Mouse (Mus musculus) ES-Bruce4 (cell line): Measurements from ENCODE around the gene Mad2l2. TPM values are rescaled to one million over a fixed set of nuclear protein-coding genes. Genes with fewer than 3 reads are reported as not detected.

Experiments
- H3K27ac ChIP-seq: 2 replicates; pipeline ENCODE4 v1.5.1; 2012; ENCODE audit warnings: low read length, inconsistent platforms; ENCODE audit not compliant: insufficient read depth
- H3K27me3 ChIP-seq: 2 replicates; pipeline ENCODE4 v1.6.1; 2012; ENCODE audit warnings: mild to moderate bottlenecking, low read length, inconsistent platforms; ENCODE audit not compliant: control insufficient read depth, poor library complexity, insufficient read depth, severe bottlenecking
- H3K36me3 ChIP-seq: 2 replicates; pipeline ENCODE4 v1.6.1; 2012; ENCODE audit warnings: inconsistent platforms, mild to moderate bottlenecking, low read length, moderate library complexity; ENCODE audit not compliant: control insufficient read depth, poor library complexity, insufficient read depth, severe bottlenecking
- H3K4me1 ChIP-seq: one replicate; pipeline ENCODE4 v1.8.1; 2011; ENCODE audit warnings: low read length; ENCODE audit not compliant: control insufficient read depth, insufficient read depth
- H3K4me3 ChIP-seq: 2 replicates; pipeline ENCODE4 v1.5.1; 2011; ENCODE audit warnings: low read depth, mild to moderate bottlenecking, low read length
- H3K9ac ChIP-seq: 2 replicates; pipeline ENCODE4 v1.6.1; 2012; ENCODE audit warnings: low read depth, mild to moderate bottlenecking, inconsistent platforms; ENCODE audit not compliant: poor library complexity, severe bottlenecking
- H3K9me3 ChIP-seq: replicated peaks from 2 replicates; pipeline ENCODE4 v1.6.1; 2012; ENCODE audit warnings: mild to moderate bottlenecking, low read length, inconsistent platforms; ENCODE audit not compliant: control insufficient read depth, poor library complexity, insufficient read depth, severe bottlenecking
- CTCF ChIP-seq: IDR thresholded peaks from one replicate; pipeline ENCODE4 v1.8.1; 2011; ENCODE audit warnings: low read depth, low read length
- EP300 ChIP-seq: IDR thresholded peaks from 2 replicates; pipeline ENCODE4 v1.6.1; 2011; ENCODE audit warnings: low read depth, low read length; ENCODE audit not compliant: insufficient read depth
- POLR2A ChIP-seq: IDR thresholded peaks from one replicate; pipeline ENCODE4 v1.8.1; 2011; ENCODE audit warnings: low read length; ENCODE audit not compliant: insufficient read depth
- polyA plus RNA-seq: library from polyadenylated mRNA; stranded (reverse); fragments of >200 nt; gene quantifications from 2 replicates; pipeline ENCODE4 v1.2.4, GENCODE M21; 2011; ENCODE audit warnings: low read depth; ENCODE audit not compliant: missing spikeins, insufficient read depth, insufficient read length

The Mad2l2 gene
- polyA plus RNA-seq, 1 experiment = 45.9 TPM

- Histone ChIP-seq H3K4me3 (no peak overlapping the region), H3K9me3 (no peaks in the 10 kb centered on the region), H3K4me1 (peaks cover 7% of the 10 kb centered on the region), H3K9ac (no peak overlapping the region), H3K36me3 (peaks cover 23% of the 10 kb centered on the region), H3K27ac (no peak overlapping the region), H3K27me3 (no peaks in the 10 kb centered on the region)
- no peak for TF ChIP-seq CTCF
- TF ChIP-seq EP300 = no peak
- TF ChIP-seq POLR2A = no peak
These were observed 17.5 kb downstream of the Mad2l2 start for GRCm38 (mm10) chr4:148147714-148148113.

- peaks cover 24% of the 10 kb centered on the region for H3K36me3 ChIP-seq
- H3K27ac ChIP-seq = peak overlapping the region; percentile 95
- H3K4me1 ChIP-seq = peaks cover 8% of the 10 kb centered on the region
- no peaks in the 10 kb centered on the region for H3K9me3 ChIP-seq
- H3K27me3 ChIP-seq = no peaks in the 10 kb centered on the region
- peak overlapping the region; percentile 53 for H3K4me3 ChIP-seq
- no peak for TF ChIP-seq CTCF
- TF ChIP-seq EP300 = peak; percentile 67; the same call in 1 of the 2 replicates
- peak overlapping the region; percentile 94 for H3K9ac ChIP-seq
These were observed 19.4 kb downstream of the Mad2l2 start for GRCm38 (mm10) chr4:148149540-148149939.

GRCm38 (mm10) chr4:148150242-148150641 lies 20.1 kb downstream of the Mad2l2 start:
- Histone ChIP-seq H3K36me3 (peaks cover 21% of the 10 kb centered on the region), H3K4me3 (peak overlapping the region; percentile 21; the same call in 1 of the 2 replicates)

GRCm38 (mm10) chr4:148150953-148151266 lies 20.7 kb downstream of the Mad2l2 start:
- H3K9me3 ChIP-seq = no peaks in the 10 kb centered on the region
- peaks cover 8% of the 10 kb centered on the region for H3K4me1 ChIP-seq
- peak overlapping the region; percentile 94 for H3K9ac ChIP-seq
- H3K4me3 ChIP-seq = no peak overlapping the region; the same call in 1 of the 2 replicates
- no peak for TF ChIP-seq CTCF
- TF ChIP-seq EP300 = no peak
- TF ChIP-seq POLR2A = no peak
- peaks cover 18% of the 10 kb centered on the region for H3K36me3 ChIP-seq
- peak overlapping the region; percentile 95 for H3K27ac ChIP-seq
- H3K27me3 ChIP-seq = no peaks in the 10 kb centered on the region

More at GRCm38 (mm10) chr4:148150242-148150641, 20.1 kb downstream of the Mad2l2 start:
- Histone ChIP-seq H3K27ac (peak overlapping the region; percentile 95), H3K27me3 (no peaks in the 10 kb centered on the region), H3K9ac (peak overlapping the region; percentile 94), H3K4me1 (peaks cover 8% of the 10 kb centered on the region), H3K9me3 (no peaks in the 10 kb centered on the region)
- TF ChIP-seq EP300 (no peak), POLR2A (no peak), CTCF (no peak)

GRCm38 (mm10) chr4:148151267-148152168 lies 21.3 kb downstream of the Mad2l2 start, which contains the start of gene Fbxo6:
Gene Fbxo6 (minus strand): TSS chr4:148152140.
- peaks cover 14% of the 10 kb centered on the region for H3K36me3 ChIP-seq
- H3K4me3 ChIP-seq = peak within 1 kb of the TSS; percentile 94
- TF ChIP-seq CTCF (peak; percentile 45), POLR2A (no peak)
- peak within 1 kb of the TSS; percentile 94 for H3K9ac ChIP-seq
- no peaks in the 10 kb centered on the region for H3K9me3 ChIP-seq
- peak within 1 kb of the TSS; percentile 69 for H3K27ac ChIP-seq
- no peaks in the 10 kb centered on the region for H3K27me3 ChIP-seq
- H3K4me1 ChIP-seq = peaks cover 10% of the 10 kb centered on the region

- H3K27ac ChIP-seq = peak overlapping the region; percentile 69
- TF ChIP-seq POLR2A = no peak
- no peak for TF ChIP-seq EP300
- TF ChIP-seq CTCF = no peak
- H3K9ac ChIP-seq = no peak overlapping the region
- no peaks in the 10 kb centered on the region for H3K9me3 ChIP-seq
- H3K27me3 ChIP-seq = no peaks in the 10 kb centered on the region
- no peak overlapping the region for H3K4me3 ChIP-seq
- peaks cover 10% of the 10 kb centered on the region for H3K4me1 ChIP-seq
- peaks cover 6% of the 10 kb centered on the region for H3K36me3 ChIP-seq
These were observed 22.4 kb downstream of the Mad2l2 start for GRCm38 (mm10) chr4:148152547-148152946.
